Mouse (Mus musculus) small intestine, adult 2 months (tissue): Measurements from ENCODE around the gene Eef1akmt1. TPM values are rescaled to one million over a fixed set of nuclear protein-coding genes. Genes with fewer than 3 reads are reported as not detected.

Experiments used
- H3K27ac ChIP-seq: fragments of 200-500 bp; 2 replicates; pipeline ENCODE4 v1.5.1; 2012; ENCODE audit warnings: low read depth, low read length, control low read depth, inconsistent platforms; ENCODE audit not compliant: insufficient read depth
- H3K27me3 ChIP-seq: fragments of 200-500 bp; 2 replicates; pipeline ENCODE4 v1.6.1; 2012; ENCODE audit warnings: mild to moderate bottlenecking, moderate library complexity, low read length, inconsistent platforms; ENCODE audit not compliant: control insufficient read depth, insufficient read depth
- H3K36me3 ChIP-seq: fragments of 200-500 bp; 2 replicates; pipeline ENCODE4 v1.6.1; 2012; ENCODE audit warnings: mild to moderate bottlenecking, low read length, control low read depth, inconsistent platforms; ENCODE audit not compliant: control insufficient read depth, insufficient read depth
- H3K4me1 ChIP-seq: fragments of 200-500 bp; 2 replicates; pipeline ENCODE4 v1.6.1; 2012; ENCODE audit warnings: low read length, inconsistent platforms, mixed read lengths; ENCODE audit not compliant: control insufficient read depth, insufficient read depth, insufficient read length
- H3K4me3 ChIP-seq: fragments of 200-500 bp; 2 replicates; pipeline ENCODE4 v1.5.1; 2012; ENCODE audit warnings: low read depth, mild to moderate bottlenecking, control low read depth, inconsistent platforms, low read length, moderate library complexity
- CTCF ChIP-seq: fragments of 200-500 bp; IDR thresholded peaks from 2 replicates; pipeline ENCODE4 v1.5.1; 2012; ENCODE audit warnings: low read depth, mild to moderate bottlenecking, control low read depth, inconsistent platforms, low read length, moderate library complexity, mixed read lengths; ENCODE audit not compliant: insufficient replicate concordance, insufficient read length; ENCODE audit errors: extremely low read depth
- POLR2A ChIP-seq: fragments of 200-500 bp; IDR thresholded peaks from 2 replicates; pipeline ENCODE4 v1.6.1; 2012; ENCODE audit warnings: low read depth, mild to moderate bottlenecking, control low read depth, inconsistent platforms, low read length, moderate library complexity
- WGBS: fragments of 180-500 bp; shearing (Covaris S2); methylation state at CpG from one replicate; pipeline ENCODE4 v1.1.7; 2018; 5-methylcytosine and 5-hydroxymethylcytosine counted together
- polyA plus RNA-seq: library from polyadenylated mRNA; depleted of rRNA; stranded (reverse); fragments of >200 nt; gene quantifications from 2 replicates; pipeline ENCODE4 v1.2.3, GENCODE M21; 2012

Eef1akmt1 gene
- polyA plus RNA-seq, 1 experiment, result 3.0 TPM

DNA sequence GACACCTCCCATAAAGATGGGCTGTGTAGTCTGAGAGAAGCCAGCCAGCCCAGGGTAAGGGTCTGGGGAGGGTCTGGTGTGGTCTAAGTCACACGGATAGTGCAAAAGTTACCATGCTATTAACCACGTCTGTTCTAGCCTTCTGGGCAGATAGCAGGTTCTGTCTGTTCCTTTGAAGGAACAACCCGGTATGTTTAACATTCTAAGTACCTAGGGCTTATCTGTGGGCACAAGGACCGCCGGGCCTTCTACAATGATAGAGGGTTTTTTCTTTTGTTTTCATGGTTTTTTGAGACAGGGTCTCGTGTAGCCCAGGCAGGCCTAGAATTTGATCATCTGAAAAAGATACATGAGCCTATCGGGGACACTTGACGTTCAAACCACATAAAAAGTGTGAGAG, 25.3 kb downstream of the Eef1akmt1 start:
- WGBS, result 79% methylated on average over 8 of the region's 8 CpGs
- H3K4me1 ChIP-seq, result no peaks in the 10 kb centered on the region
- H3K27ac ChIP-seq, result no peak overlapping the region
- peaks cover 7% of the 10 kb centered on the region for H3K36me3 ChIP-seq
- TF ChIP-seq POLR2A (no peak), CTCF (no peak)
- no peaks in the 10 kb centered on the region for H3K27me3 ChIP-seq
- H3K4me3 ChIP-seq, result no peak overlapping the region

DNA sequence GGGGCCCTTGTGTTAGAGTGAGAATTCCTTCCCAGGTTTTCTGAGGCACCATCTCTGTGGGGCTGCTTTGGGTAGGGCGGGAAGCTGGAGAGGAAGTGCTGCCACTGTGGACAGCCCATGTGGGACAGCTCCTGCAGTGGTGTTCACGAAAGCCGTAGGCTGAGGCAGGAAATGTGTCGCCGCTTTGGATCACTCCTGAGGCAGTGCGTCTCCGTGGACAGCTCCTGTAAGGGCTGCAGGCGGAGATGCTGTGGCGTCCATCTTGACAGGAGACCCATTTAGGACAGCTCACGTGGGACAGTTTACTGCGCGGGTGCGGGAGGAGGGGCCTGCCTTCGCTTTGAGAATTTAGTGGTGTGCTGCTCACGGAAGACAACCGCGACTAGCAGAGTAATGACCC, 25.9 kb downstream of the Eef1akmt1 start:
- TF ChIP-seq CTCF, result no peak
- no peak for TF ChIP-seq POLR2A
- Histone ChIP-seq H3K27ac (no peak overlapping the region), H3K4me3 (no peak overlapping the region), H3K36me3 (peaks cover 7% of the 10 kb centered on the region), H3K4me1 (no peaks in the 10 kb centered on the region), H3K27me3 (no peaks in the 10 kb centered on the region)
- 91% methylated on average over 17 of the region's 17 CpGs for WGBS

DNA sequence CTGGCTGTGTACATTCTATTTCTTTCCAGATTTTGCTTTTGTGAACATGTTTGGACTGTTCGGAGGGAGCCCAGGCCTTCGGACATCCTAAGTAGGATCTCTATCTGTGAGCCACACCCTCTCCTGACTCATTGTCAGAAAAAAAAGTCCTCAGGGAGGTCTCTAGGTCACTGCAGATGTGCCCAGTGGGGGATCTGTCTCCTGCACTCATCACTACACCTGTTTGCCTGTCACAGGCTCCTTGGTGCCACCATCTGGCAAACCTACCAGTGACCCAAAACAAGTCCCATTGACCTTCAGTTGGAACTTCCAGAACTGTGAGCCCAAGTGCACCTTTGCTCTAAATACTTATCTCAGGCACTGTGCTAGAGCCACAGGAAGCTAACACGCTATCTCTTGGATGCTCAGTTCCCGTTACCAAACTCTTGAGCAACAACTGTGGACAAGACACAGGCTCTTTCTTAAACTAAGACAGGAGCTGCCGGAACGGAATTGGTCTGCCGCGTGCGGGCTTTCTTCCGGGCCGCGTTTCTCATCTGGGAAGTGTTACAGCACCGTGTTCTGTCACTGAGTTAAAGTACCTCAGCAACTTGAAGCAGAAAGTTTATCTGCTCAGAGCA, 27.9 kb downstream of the Eef1akmt1 start:
- TF ChIP-seq POLR2A, result no peak
- no peak for TF ChIP-seq CTCF
- Histone ChIP-seq H3K27me3 (no peaks in the 10 kb centered on the region), H3K4me1 (no peaks in the 10 kb centered on the region), H3K36me3 (no peaks in the 10 kb centered on the region), H3K27ac (no peak overlapping the region), H3K4me3 (no peak overlapping the region)
- WGBS, result 88% methylated on average over 13 of the region's 13 CpGs

DNA sequence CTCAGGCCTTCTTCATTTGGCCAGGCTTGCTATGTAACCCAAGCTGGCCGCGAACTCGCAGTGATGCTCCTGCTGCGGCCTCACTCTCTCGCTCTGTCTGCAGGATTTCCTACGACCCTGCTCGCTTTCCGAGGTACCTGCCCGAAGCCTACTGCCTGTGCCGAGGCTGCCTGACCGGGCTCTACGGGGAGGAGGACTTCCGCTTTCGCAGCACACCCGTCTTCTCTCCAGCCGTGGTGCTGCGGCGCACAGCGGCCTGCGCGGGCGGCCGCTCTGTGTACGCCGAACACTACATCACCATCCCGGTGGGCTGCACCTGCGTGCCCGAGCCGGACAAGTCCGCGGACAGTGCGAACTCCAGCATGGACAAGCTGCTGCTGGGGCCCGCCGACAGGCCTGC, 29.2 kb downstream of the Eef1akmt1 start:
- H3K4me3 ChIP-seq, result no peak overlapping the region
- no peaks in the 10 kb centered on the region; the same call in 1 of the 2 replicates for H3K4me1 ChIP-seq
- no peaks in the 10 kb centered on the region for H3K27me3 ChIP-seq
- H3K36me3 ChIP-seq, result no peaks in the 10 kb centered on the region
- TF ChIP-seq CTCF (no peak), POLR2A (no peak)
- WGBS, result 80% methylated on average over 34 of the region's 34 CpGs
- no peak overlapping the region for H3K27ac ChIP-seq

DNA sequence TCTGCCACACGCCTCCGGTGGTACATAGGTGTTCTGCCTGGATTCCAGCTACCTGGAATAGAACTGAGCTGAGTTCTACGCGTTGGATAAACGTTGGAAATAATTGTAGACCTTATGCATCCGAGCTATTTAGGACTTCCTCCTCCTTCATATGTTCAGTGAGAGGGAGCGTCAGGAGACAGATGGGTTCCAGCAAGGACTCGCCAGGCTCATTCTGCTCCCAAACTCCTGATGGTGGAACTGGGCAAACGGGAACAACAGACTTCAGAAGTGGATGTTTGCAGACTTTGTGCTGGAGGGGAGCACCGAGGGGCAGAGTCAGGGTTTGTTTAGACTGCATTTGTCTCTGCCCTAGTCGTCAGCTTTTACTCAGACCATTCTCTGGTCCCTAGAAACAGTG, 30.7 kb downstream of the Eef1akmt1 start:
- 73% methylated on average over 11 of the region's 11 CpGs for WGBS
- Histone ChIP-seq H3K4me1 (no peaks in the 10 kb centered on the region; the same call in 1 of the 2 replicates), H3K4me3 (no peak overlapping the region), H3K36me3 (no peaks in the 10 kb centered on the region), H3K27me3 (no peaks in the 10 kb centered on the region), H3K27ac (no peak overlapping the region)
- no peak for TF ChIP-seq POLR2A
- TF ChIP-seq CTCF, result no peak

DNA sequence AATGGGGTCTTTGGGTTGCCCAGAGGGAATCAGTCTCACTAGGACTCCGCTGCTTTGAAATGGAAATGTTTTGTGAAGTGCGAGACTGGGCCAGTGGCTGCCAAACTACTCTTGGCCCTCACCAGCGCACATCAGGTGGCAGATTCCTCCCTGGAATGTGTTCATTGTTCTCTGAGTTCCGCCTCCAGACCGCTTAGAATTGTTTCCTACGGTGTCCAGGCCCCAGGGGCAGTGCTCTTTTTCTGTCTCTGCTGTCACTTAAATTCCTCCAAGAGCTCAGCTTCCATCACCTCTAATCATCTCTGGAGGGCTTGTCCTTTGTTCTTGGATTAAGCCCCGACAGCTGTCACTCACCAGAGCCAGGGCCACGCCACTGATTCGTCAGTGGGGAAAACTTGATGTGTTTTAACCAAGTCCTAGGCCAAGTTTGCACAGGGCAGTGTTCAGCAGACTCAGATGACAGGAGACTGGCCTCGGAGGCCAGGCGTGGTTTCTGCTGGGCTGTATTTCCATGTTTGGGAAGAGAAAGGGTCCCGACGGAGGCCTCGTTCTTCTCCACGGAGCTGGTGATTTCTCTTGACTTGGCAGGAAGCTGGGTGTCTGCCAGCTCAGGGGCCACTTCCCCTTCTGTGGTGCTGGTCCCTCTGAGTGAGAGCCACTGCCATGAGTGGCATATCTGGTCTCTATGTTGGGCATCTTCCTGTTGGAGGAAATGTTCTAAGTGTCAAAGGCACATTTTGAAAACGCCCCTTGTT, 34.0 kb downstream of the Eef1akmt1 start:
- H3K27ac ChIP-seq, result no peak overlapping the region
- H3K36me3 ChIP-seq, result no peaks in the 10 kb centered on the region
- no peaks in the 10 kb centered on the region; the same call in 1 of the 2 replicates for H3K4me1 ChIP-seq
- no peak for TF ChIP-seq CTCF
- H3K4me3 ChIP-seq, result no peak overlapping the region
- H3K27me3 ChIP-seq, result no peaks in the 10 kb centered on the region
- WGBS, result 56% methylated on average over 16 of the region's 16 CpGs

DNA sequence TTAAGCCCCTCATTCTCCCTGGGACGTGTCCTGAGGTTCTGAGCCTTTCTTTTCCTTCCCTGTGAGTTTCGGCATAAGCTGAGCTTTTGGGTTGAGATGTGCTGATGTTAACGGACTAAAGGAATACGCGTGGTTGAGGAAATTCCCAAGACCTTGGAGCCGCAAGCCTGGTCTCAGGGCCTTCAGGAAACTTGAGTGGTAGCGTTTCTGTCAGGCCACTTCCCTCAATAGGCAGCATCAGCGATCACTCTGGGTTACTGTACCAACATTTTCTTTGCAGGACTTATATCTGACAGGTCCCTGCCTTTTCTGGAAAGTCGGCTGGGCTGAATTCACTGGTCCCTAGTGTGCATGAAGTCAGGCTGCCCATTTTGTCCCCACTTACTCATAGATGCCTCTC, 34.6 kb downstream of the Eef1akmt1 start:
- Histone ChIP-seq H3K4me1 (no peaks in the 10 kb centered on the region; the same call in 1 of the 2 replicates), H3K27ac (no peak overlapping the region), H3K36me3 (no peaks in the 10 kb centered on the region), H3K27me3 (no peaks in the 10 kb centered on the region), H3K4me3 (no peak overlapping the region)
- 78% methylated on average over 9 of the region's 9 CpGs for WGBS
- TF ChIP-seq POLR2A (no peak), CTCF (no peak)
